Mouse (Mus musculus): ENCODE results near the gene Zeb2. TPM values are rescaled to one million over a fixed set of nuclear protein-coding genes. Genes with fewer than 3 reads are reported as not detected.

Gene Zeb2
- total RNA-seq, 2 experiments from 2014 or later, result 451 to 546 TPM

DNA sequence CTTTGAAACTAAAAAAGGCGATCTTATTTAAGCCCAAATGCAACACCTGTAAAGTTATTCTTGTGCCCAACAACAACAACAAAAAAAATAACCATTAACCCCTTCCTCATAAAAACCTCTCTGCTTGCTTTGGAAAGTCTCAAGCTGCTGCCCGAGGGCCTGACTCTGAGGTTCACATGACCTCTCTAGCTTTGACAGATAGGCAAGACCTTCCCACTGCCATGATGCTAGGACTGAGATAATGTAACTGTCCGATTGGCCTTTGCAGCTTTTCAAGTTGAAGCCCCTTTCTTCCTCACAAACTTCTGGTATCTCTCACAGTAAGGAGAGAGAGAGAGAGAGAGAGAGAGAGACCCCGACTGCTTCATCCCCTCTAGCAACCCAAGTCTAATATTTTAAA is 16.2 kb downstream of the Zeb2 start:
- no peak for DNase-seq
- intact Hi-C loops (cut with DNase I), result loop anchor here (10.0 kb wide), 3 partner anchors 526 to 1116 kb away; no protein-coding TSS in a partner anchor

DNA sequence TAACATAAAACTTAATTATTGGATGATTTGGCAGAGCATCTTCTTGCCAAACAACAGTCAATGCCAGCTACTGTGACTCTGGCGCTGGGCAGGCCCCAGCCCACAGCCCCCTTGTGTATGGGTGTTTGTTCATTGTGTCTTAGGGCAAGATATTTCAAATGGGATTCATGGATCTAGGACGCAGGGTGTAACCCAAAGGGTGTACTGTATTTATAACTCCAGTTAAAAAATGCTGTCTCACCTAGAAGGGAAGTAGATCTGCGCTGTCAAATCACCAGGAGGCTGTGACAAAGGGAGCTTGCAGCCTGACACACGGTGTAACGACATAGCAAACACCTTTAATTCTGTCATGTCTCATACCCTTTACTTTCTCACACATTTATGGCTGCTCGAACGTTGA is 16.6 kb downstream of the Zeb2 start:
- no peak for DNase-seq
- intact Hi-C loops (cut with DNase I), result loop anchor here (10.0 kb wide), 3 partner anchors 526 to 1116 kb away; no protein-coding TSS in a partner anchor

- DNase-seq, result no peak
These were observed 17.2 kb downstream of the Zeb2 start for GRCm38 (mm10) chr2:45100017-45100416.

DNA sequence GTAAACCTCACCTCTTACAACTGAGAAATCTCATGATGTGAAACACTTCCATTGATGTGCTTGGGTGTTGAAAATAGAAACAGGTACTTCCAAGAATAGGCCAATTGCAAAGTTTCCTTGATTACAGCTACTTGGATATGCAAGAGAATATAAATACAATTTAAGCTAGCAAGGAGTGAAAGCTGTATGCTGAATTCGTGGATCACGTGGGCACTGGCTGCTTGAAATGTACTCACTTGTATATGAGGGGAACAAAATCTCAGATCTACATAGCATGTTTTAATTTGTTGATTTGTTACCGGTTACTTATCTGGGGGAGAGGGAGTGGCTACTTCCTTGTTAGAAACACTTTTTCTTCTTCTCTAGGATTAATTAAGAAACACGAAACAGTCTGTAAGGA is 18.1 kb downstream of the Zeb2 start:
- intact Hi-C loops (cut with DNase I), result loop anchor here (10.0 kb wide), 1 partner anchor 1314 kb away; no protein-coding TSS in a partner anchor
- DNase-seq, result no peak

More at GRCm38 (mm10) chr2:45100017-45100416, 17.2 kb downstream of the Zeb2 start:
- intact Hi-C loops (cut with DNase I), result loop anchor here (10.0 kb wide), 3 partner anchors 525 to 1115 kb away; no protein-coding TSS in a partner anchor

GRCm38 (mm10) chr2:45097969-45098368 is 19.2 kb downstream of the Zeb2 start:
- DNase-seq, result no peak
- intact Hi-C loops (cut with DNase I), result loop anchor here (10.0 kb wide), 1 partner anchor 1313 kb away; no protein-coding TSS in a partner anchor

DNA sequence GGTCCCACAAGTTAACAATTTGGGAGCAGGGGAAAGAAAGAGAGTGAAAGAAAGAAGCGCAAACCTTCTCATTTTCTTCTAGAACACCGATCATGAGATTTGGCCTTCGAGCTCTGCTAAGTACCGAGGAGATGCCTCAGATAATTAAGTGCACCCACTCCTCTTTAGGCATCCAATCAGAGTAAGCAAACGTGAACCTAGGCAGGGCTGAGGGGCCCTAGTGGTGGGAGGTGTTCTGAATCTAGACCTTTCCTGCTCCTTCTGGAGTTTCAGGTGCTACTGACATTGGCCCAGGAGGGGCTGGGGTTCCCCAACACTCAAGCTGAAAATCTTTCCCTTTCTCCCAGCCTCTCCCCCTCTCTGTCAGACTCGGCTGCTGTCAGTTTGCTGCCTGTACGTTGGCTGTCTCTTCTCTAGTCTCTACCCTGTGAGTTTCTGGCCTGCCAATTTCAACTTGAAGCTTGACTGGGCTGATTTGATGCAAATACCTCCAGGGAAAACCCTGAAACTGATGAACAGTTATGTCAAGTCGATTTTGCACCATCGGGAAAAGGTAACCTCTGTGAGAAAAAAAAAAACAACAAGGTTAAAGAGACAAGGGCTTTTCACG is 20.5 kb downstream of the Zeb2 start:
- DNase-seq, result no peak

GRCm38 (mm10) chr2:45095825-45096224 is 21.4 kb downstream of the Zeb2 start:
- no peak for DNase-seq
- intact Hi-C loops (cut with DNase I), result loop anchor here (10.0 kb wide), 1 partner anchor 1311 kb away; no protein-coding TSS in a partner anchor

More for the DNA sequence above, 20.5 kb downstream of the Zeb2 start:
- intact Hi-C loops (cut with DNase I), result loop anchor here (10.0 kb wide), 1 partner anchor 1312 kb away; no protein-coding TSS in a partner anchor

DNA sequence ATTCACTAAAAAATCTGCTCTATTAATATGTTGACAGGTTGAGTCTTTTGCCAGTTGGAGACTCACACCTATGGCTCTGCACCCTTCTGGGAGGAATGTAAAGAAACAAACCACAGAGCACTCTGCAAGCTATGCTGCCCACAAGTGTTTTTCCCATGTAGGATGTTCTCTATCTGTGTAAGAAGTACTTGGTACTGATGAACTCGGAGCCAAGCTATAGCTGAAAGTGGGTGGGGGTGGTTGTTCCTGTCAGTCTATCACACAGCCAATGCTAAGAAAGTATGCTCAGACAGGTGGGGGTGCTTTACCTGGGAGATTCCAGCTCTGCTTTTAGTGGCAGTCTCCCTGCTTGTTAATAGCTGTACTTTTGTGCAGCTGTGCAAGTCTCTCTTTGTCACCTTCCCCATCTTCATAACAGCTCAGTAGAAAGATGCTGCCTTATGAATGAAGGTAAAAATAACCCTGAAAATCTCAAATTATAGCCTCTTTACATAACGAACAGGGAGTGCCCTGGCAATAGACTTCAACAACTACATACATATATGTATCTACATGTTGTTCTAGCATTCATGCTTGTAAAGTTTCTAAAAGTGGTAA is 22.7 kb downstream of the Zeb2 start:
- intact Hi-C loops (cut with DNase I), result loop anchor here (10.0 kb wide), 1 partner anchor 1310 kb away; no protein-coding TSS in a partner anchor
- no peak for DNase-seq

DNA sequence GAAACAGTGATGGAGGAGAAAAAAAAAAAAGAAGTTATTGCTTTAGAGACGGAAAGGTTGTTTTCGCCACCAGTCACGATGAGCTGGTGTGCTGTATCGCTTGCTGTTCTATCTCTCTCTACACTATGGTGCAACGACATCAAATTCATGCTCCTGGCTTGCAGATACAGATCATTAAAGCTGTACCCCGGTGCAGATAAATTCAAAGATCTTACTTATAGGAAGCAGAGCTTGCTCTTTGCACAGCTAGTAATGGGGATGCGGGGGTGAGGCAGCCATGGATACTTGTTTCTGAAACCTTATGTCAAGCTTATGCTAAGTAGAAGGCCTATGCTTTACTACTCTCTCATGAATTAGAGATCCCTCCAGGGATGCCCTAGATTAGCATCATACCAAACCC is 23.7 kb downstream of the Zeb2 start:
- DNase-seq, result no peak
- intact Hi-C loops (cut with DNase I), result loop anchor here (10.0 kb wide), 1 partner anchor 1309 kb away; no protein-coding TSS in a partner anchor

GRCm38 (mm10) chr2:45092654-45093053 is 24.5 kb downstream of the Zeb2 start:
- intact Hi-C loops (cut with DNase I), result loop anchor here (10.0 kb wide), 1 partner anchor 1308 kb away; no protein-coding TSS in a partner anchor

DNA sequence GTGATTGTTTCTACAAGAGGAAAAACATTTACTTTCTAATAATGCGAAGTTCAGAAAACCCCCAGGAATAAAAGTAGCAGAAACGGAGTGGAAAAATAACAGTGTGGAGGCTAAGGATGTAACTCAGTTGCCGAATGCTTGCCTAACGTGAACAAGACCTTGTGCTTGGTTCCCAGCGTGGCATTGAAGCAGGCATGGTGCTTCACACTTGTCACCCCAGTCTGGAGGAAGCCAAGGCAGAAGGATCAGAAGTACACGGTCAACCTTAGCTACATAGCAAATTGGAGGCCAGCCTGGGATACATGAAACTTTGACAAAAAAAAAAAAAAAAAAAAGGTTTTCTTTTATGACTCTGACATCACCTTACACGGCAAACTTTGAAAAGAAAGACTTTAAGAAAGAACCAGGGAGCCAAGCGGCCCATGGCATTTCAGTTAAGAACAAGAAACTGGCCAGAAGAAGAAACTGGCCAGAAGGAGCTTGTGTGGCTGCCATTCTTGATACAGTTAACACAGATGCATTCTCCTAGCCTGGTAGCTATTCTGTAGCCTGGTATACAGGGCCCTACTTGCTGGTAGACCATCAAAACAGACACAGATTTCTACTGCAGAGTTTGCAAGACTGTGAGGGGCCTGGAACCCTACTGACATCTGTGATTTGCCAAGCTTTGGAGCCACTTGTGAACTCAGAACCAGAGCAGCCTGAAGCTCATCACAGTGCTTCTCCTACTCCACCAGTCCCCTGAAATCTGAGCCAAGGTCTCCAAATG is 26.5 kb downstream of the Zeb2 start:
- intact Hi-C loops (cut with DNase I), result loop anchor here (10.0 kb wide), 1 partner anchor 1306 kb away; no protein-coding TSS in a partner anchor

More at GRCm38 (mm10) chr2:45092654-45093053, 24.5 kb downstream of the Zeb2 start:
- DNase-seq, result no peak

GRCm38 (mm10) chr2:45089251-45089530 is 28.0 kb downstream of the Zeb2 start:
- DNase-seq, result no peak
- intact Hi-C loops (cut with DNase I), result no loop called here

More for the DNA sequence above, 26.5 kb downstream of the Zeb2 start:
- DNase-seq, result no peak

DNA sequence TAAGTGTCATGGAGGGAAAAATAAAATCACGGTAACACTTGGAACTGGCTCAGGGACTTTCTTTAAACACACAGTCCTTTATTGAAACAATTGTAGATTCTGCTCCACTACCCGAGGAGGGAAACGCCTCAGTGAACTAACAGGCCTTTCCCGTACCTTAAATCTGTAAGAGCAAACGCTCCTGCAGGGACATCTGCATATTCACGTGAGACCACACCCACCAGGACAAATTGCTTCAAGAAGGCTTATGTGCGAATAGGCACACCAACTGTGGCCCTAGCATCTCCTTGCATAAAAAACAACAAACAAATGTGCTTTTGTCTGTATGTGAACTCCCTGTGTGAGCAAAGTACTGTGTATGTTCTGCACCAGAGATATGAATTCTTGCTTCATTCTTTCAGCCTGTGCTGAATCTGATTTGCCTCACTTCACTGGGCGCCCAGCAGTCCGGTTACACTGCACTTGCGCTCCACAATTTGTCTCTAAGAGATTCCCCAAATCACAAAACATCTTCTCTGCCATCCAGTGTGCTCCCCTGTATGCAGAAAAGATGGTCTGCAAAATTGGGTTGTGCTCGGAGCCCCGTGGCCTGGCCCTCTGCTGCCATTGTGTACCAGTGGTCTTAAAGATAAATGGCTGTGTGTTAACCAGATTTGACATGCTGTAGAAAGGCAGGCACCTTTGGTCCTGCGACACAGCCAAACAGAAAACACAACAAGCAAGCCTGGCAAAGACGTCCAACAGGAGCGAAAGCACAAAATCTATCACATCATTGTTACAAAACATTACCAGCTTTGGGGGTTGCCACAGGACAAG is 28.6 kb downstream of the Zeb2 start:
- no peak for DNase-seq
- intact Hi-C loops (cut with DNase I), result no loop called here

DNA sequence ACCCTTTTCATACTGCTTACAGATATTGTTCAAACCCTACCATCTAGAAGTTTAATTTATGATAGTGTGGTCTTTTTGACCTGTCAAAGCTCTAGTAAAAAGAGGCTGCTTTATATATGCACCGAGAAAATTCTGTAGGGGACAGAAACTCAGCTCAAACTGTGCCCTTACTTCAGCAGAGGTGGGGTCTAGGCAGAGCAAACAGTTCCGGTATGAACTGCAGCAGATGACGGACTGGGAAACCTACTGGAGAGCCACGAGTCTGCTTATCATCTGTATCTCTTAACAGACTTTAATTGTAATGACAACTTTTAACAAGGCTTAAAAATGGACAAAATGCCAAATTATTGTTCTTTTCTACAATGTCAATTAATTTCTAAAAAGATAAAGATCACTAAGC is 30.0 kb downstream of the Zeb2 start:
- intact Hi-C loops (cut with DNase I), result no loop called here
- DNase-seq, result no peak

DNA sequence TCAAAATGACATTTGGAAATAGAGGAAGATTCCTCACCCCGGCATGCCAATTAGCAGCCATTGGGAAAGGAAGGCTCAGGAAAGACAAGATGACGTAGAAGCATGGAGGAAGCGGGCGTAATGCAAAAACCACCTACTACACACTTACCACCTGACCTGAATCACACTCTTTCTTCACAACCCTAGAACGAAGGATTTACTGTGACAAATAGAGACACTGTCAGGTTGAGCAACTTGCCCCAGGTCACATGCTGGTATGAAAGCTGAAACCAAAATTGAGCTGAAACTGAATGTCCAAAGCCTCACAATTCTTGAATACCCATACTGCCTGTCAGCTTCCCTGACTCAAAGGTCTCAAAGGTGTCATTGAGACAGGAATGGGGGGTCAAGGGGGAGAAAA is 31.5 kb downstream of the Zeb2 start:
- intact Hi-C loops (cut with DNase I), result no loop called here
- no peak for DNase-seq

DNA sequence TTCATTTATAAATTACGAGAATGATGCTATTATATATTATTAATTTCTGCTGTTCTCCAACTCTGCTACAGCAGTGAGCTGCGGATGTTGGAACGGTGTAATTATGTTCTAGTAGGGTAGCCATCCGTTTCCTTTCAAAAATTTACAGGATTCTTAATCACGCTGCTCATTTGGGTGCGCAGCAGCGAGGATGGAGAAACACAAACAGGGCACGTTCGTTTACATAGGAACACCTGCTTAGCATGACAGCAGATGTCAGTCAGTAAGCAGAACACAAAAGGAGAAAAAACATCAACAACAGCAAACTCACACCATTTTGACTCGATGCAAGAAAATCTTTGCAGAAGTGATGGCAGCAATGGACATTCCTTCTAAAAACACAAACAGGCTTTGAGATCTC is 34.2 kb downstream of the Zeb2 start:
- intact Hi-C loops (cut with DNase I), result no loop called here
- no peak for DNase-seq

DNA sequence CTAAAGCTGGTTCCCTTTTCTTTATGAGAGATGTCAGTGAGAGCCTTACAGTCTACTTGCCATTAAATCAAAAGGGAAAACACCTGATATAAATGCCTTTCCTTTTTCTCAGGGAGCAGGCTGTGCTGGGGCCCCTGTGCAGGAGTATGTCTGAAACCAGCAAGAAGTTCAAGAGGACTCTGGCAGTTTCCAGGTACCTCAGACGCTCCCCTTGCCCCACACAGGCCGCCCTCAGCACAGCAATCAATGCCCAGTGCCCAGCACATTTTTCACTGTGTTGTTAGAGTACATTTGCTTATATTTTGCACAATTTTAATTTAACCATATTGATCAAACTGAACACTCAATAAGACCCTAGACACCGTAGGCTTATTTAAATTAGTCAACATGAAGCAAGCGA is 35.6 kb downstream of the Zeb2 start:
- intact Hi-C loops (cut with DNase I), result no loop called here
- no peak for DNase-seq

DNA sequence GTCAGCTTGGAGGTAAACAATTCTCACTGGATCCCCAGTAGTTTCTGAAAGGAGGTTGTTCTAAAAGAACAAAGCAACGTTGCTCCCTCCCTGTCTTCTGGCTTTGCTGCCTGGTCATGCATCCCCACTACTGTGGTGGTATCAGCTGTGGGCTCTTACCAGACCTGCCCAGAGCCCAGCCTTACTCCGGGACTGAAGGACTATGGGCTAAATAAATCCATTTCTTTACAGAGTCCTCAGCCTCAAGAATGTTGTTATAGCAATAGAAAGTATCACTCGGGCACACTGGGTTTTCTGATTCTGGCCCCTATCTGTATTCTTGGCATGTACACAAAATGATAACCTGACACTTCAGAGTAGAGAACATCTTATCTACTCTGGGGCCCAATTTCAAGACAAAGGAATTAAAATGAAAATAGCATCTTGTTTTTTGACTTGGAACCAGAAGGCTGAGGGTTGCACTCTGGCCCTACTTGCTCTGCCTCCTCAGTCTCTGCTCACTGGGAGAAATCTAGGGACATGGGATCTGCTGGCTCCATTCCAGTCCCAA is 39.2 kb downstream of the Zeb2 start:
- no peak for DNase-seq
- intact Hi-C loops (cut with DNase I), result no loop called here

- DNase-seq, result no peak
- intact Hi-C loops (cut with DNase I), result no loop called here
These were observed 39.8 kb downstream of the Zeb2 start for GRCm38 (mm10) chr2:45077383-45077782.

GRCm38 (mm10) chr2:45073025-45073424 is 44.2 kb downstream of the Zeb2 start:
- intact Hi-C loops (cut with DNase I), result no loop called here
- DNase-seq, result no peak
